Mouse (Mus musculus) lung, embryonic 14.5 days (tissue): ENCODE results near the gene Xylt1. TPM values are rescaled to one million over a fixed set of nuclear protein-coding genes. Genes with fewer than 3 reads are reported as not detected.

Source experiments
- ATAC-seq: fragments of 200-750 bp; cut with Nextera tagmentation; 2 replicates; pipeline ENCODE4 v1.8.0; 2017; ENCODE audit warnings: mild to moderate bottlenecking, moderate TSS enrichment, moderate library complexity; ENCODE audit not compliant: insufficient read depth
- DNase-seq: peaks from one replicate; pipeline ENCODE4 v3.0.0-alpha.2; 2015
- H3K27ac ChIP-seq: fragments of 300-500 bp; sonication (generic); 2 replicates; pipeline ENCODE4 v1.5.1; 2014; ENCODE audit warnings: low read depth, mild to moderate bottlenecking, moderate library complexity
- H3K27me3 ChIP-seq: fragments of 300-500 bp; sonication (generic); 2 replicates; pipeline ENCODE4 v1.6.1; 2014; ENCODE audit warnings: low read length, control low read depth; ENCODE audit not compliant: insufficient read depth
- H3K36me3 ChIP-seq: fragments of 300-500 bp; sonication (generic); 2 replicates; pipeline ENCODE4 v1.6.1; 2014; ENCODE audit warnings: control low read depth; ENCODE audit not compliant: insufficient read depth
- H3K4me1 ChIP-seq: fragments of 300-500 bp; sonication (generic); 2 replicates; pipeline ENCODE4 v1.6.1; 2014; ENCODE audit warnings: antibody characterized with exemption, control low read depth; ENCODE audit not compliant: insufficient read depth
- H3K4me2 ChIP-seq: fragments of 300-500 bp; sonication (generic); 2 replicates; pipeline ENCODE4 v1.6.1; 2014; ENCODE audit warnings: mild to moderate bottlenecking
- H3K4me3 ChIP-seq: fragments of 300-500 bp; sonication (generic); 2 replicates; pipeline ENCODE4 v1.5.1; 2014; ENCODE audit warnings: low read depth, low read length
- H3K9ac ChIP-seq: fragments of 300-500 bp; sonication (generic); 2 replicates; pipeline ENCODE4 v1.6.1; 2014
- H3K9me3 ChIP-seq: fragments of 300-500 bp; sonication (generic); 2 replicates; pipeline ENCODE4 v1.6.1; 2016; ENCODE audit warnings: low read depth, low read length, control low read depth
- CTCF ChIP-seq: IDR thresholded peaks from 2 replicates; pipeline ENCODE4 v1.5.1; 2016; ENCODE audit warnings: antibody characterized with exemption, low read depth
- WGBS: fragments of 180-500 bp; shearing (Covaris S2); extraction: QIAGEN DNeasy Blood & Tissue Kit; methylation state at CpG from one replicate; pipeline ENCODE4 v1.1.7; 2014; 5-methylcytosine and 5-hydroxymethylcytosine counted together
- polyA plus RNA-seq: library from polyadenylated mRNA; unstranded; fragments of >200 nt; fragmentation: Nextera tagmentation; extraction: Ambion mirVana; gene quantifications from 2 replicates; pipeline ENCODE4 v1.2.1, GENCODE M21; 2014

Gene Xylt1
- polyA plus RNA-seq, 1 experiment from 2014 or later, result 1.0 TPM

DNA sequence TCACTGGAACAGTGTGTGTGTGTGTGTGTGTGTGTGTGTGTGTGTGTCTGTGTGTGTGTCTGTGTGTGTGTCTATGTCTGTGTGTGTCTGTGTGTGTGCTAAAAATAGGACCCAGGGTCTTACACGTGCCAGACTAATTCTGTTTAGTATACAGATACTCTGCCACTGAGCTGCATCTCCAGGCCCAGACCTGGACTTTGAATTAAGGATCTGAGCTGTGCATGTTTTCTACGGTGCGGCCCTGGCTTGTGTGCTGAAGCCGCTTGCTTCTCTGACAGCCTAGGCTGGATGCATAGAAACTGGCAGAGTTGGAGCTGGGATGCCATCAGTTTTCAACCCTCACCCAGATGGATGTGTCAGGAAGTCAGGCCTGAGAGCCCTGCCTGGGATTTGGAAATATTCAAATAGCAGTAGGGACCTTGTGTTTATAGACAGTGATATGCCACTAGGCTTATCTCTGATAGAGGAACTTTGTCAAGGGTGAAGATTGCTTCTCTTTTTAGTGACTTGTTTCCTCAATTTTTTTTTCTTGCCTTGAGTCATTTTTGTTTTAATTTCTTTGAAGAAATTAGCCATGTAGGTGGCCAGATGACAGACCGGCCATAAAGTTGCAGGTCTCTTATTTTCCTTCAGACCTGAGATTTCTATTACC lies 11.4 kb upstream of the Xylt1 start:
- Histone ChIP-seq H3K9me3 (no peaks in the 10 kb centered on the region), H3K4me3 (no peak overlapping the region), H3K4me1 (no peaks in the 10 kb centered on the region), H3K27me3 (no peaks in the 10 kb centered on the region), H3K36me3 (no peaks in the 10 kb centered on the region), H3K9ac (no peak overlapping the region), H3K27ac (no peak overlapping the region), H3K4me2 (no peak overlapping the region)
- DNase-seq (peak; percentile 17), ATAC-seq (peak; percentile 58; the same call in 1 of the 2 replicates)
- WGBS, result 70% methylated on average over 5 of the region's 5 CpGs
- no peak for TF ChIP-seq CTCF

DNA sequence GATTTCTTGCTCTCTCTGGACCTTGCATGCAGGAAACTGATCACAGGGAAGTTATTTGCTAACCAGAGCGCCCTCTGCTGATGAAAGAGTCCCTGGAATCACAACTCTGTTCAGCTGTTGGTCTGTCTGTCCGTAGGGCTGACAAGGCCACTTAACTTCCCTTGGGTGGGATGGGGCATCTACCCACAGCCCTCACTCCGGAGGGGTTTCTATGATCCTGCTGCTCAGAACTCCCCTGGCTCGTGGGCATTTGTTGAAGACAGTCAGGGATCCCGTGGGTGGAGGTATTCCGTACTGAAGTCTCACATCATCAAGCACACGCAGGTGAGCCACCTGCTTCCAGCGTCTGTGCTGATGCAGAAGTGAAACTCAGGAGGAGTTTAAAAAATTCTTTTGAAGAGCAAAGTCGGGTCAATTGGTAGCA lies 4.9 kb upstream of the Xylt1 start:
- WGBS, result 30% methylated on average over 9 of the region's 9 CpGs
- no peak overlapping the region for H3K9ac ChIP-seq
- H3K36me3 ChIP-seq, result no peaks in the 10 kb centered on the region
- H3K4me2 ChIP-seq, result no peak overlapping the region
- H3K27me3 ChIP-seq, result peaks cover 11% of the 10 kb centered on the region; the same call in 1 of the 2 replicates
- DNase-seq (peak; percentile 88), ATAC-seq (no peak)
- no peak overlapping the region for H3K4me3 ChIP-seq
- peak; percentile 74 for TF ChIP-seq CTCF
- no peaks in the 10 kb centered on the region for H3K4me1 ChIP-seq
- H3K9me3 ChIP-seq, result no peaks in the 10 kb centered on the region
- H3K27ac ChIP-seq, result no peak overlapping the region

DNA sequence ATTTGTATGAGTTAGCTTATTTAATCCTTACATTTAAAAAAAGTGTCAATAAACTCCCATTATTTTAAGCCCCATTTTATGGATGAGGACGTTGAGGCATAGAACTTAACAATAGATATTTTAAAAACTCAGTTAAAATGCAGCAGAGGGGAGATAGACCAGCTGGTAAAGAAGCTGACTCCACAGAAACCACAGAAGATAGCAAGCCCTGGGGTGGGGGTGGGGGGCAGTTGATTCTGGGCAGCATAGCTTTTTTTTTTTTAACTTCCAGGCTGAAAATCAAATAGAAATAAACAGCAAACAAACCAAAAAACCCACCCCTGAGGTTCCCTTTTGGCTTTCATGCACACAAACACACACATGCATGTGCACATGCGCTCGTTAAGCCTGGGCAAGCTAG lies 3.6 kb upstream of the Xylt1 start:
- H3K4me2 ChIP-seq, result no peak overlapping the region
- TF ChIP-seq CTCF, result no peak
- H3K27me3 ChIP-seq, result peaks cover 13% of the 10 kb centered on the region; the same call in 1 of the 2 replicates
- H3K9me3 ChIP-seq, result no peaks in the 10 kb centered on the region
- ATAC-seq (no peak), DNase-seq (no peak)
- 68% methylated on average over 3 of the region's 3 CpGs for WGBS
- no peak overlapping the region for H3K4me3 ChIP-seq
- H3K36me3 ChIP-seq, result no peaks in the 10 kb centered on the region
- 0 out of 2 replicates have a peak, but pooled peaks cover 5% of the 10 kb centered on the region for H3K4me1 ChIP-seq
- no peak overlapping the region for H3K27ac ChIP-seq
- no peak overlapping the region for H3K9ac ChIP-seq

DNA sequence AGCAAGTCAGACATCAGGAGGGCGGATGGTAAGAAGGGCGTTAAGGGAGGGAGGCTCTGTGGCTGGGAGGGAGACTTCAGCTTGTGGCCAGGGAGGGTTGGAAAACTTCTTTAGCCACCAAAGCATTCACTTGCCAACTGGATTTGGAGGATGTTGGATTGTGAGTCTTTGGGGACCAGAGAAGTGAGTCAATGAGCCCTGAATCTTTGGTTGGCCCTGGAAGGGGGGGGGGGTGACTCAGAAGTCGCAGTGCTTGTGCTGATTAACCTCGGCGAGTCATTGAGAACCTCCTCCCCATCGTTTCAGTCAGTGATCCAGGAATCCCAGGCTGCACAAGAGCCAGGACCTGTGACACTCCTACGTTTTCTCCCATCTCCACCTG lies 752 bp upstream of the Xylt1 start:
- peaks cover 19% of the 10 kb centered on the region; the same call in 1 of the 2 replicates for H3K27me3 ChIP-seq
- no peak overlapping the region for H3K27ac ChIP-seq
- H3K4me1 ChIP-seq, result peaks cover 5% of the 10 kb centered on the region; the same call in 1 of the 2 replicates
- peak overlapping the region; percentile 67; the same call in 1 of the 2 replicates for H3K9ac ChIP-seq
- no peak for TF ChIP-seq CTCF
- no peaks in the 10 kb centered on the region for H3K36me3 ChIP-seq
- WGBS, result 9% methylated on average over 7 of the region's 7 CpGs
- DNase-seq (no peak), ATAC-seq (no peak)
- no peaks in the 10 kb centered on the region for H3K9me3 ChIP-seq
- peak overlapping the region; percentile 73 for H3K4me3 ChIP-seq
- H3K4me2 ChIP-seq, result peak overlapping the region; percentile 90

DNA sequence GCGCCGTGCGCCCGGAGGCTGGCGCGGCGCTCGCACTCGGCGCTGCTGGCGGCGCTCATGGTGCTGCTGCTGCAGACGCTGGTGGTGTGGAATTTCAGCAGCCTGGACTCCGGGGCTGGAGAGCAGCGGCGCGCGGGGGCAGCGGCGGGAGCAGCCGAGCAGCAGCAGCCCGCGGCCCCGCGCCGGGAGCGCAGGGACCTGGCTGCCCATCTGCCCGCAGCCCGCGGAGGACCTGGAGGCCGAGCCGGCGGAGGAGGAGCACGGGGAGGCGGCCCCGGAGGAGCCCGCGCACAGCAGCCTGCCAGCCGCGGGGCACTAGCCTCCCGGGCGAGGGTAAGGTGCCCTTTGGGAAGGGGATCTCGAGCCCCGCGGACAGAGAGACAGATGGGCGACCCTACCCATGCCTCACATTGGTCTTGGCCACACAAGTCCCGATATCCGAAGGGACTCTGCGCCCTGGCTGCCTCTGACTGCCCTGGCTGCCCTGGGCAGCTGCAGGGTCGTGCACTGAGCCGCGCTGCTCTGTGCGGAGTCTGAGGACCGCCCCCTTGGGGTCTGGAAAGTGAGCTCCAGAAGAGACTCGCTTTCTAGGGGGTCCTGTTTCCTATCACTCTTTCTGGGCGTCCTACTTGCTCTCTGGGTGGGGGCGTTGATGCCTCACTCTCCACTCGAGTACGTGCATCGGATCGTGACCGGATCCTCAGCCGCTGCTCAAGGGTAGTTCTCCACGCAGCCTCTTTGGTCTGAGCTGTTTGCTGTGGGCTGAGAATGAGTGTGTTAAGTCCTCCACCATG lies 606 bp downstream of the Xylt1 start:
- Histone ChIP-seq H3K9me3 (no peaks in the 10 kb centered on the region), H3K36me3 (no peaks in the 10 kb centered on the region), H3K4me3 (peak overlapping the region; percentile 73), H3K27ac (peak overlapping the region; percentile 63; the same call in 1 of the 2 replicates), H3K27me3 (peaks cover 19% of the 10 kb centered on the region; the same call in 1 of the 2 replicates), H3K4me2 (peak overlapping the region; percentile 90), H3K9ac (peak overlapping the region; percentile 67), H3K4me1 (peaks cover 5% of the 10 kb centered on the region; the same call in 1 of the 2 replicates)
- WGBS, result 0% methylated on average over 47 of the region's 64 CpGs
- peak; percentile 73 for DNase-seq
- TF ChIP-seq CTCF, result peak; percentile 14; the same call in 1 of the 2 replicates
- ATAC-seq, result peak; percentile 73

DNA sequence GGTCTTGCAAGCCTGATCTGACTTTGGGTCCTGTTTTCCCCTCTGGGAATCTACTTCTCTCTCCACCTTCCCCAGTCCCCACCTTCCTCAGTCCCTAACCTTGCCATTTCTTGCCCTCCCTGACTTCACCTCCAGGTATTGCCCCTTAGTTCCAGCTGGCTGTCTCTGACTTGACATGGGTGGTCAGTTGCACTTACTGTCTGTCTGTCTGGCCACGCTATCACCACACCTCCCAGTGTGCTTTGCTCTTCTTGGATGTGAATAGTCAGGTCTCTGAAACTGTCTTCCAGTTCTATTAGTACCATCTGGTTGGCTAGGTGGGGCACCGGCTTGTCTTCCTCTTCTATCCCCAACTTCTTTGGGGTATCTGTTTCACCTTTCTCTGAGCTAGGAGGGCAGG lies 1.2 kb downstream of the Xylt1 start:
- H3K4me2 ChIP-seq, result peak overlapping the region; percentile 90
- H3K27me3 ChIP-seq, result peaks cover 19% of the 10 kb centered on the region; the same call in 1 of the 2 replicates
- no peaks in the 10 kb centered on the region for H3K36me3 ChIP-seq
- H3K9me3 ChIP-seq, result no peaks in the 10 kb centered on the region
- ATAC-seq (no peak), DNase-seq (no peak)
- no peak for TF ChIP-seq CTCF
- H3K9ac ChIP-seq, result peak overlapping the region; percentile 67
- H3K4me1 ChIP-seq, result peaks cover 5% of the 10 kb centered on the region; the same call in 1 of the 2 replicates
- peak overlapping the region; percentile 73 for H3K4me3 ChIP-seq
- no peak overlapping the region for H3K27ac ChIP-seq
- WGBS, result 34% methylated on average over 2 of the region's 2 CpGs
